Mouse (Mus musculus) c-Kit-positive CD71-positive TER-119-positive erythroid progenitor cells, embryonic 14.5 days (primary cell): ENCODE results near the gene Srxn1.

Source experiments
- DNase-seq: peaks from one replicate; pipeline ENCODE4 v3.0.0-alpha.2; 2013; ENCODE audit warnings: low spot score

Gene Srxn1

DNA sequence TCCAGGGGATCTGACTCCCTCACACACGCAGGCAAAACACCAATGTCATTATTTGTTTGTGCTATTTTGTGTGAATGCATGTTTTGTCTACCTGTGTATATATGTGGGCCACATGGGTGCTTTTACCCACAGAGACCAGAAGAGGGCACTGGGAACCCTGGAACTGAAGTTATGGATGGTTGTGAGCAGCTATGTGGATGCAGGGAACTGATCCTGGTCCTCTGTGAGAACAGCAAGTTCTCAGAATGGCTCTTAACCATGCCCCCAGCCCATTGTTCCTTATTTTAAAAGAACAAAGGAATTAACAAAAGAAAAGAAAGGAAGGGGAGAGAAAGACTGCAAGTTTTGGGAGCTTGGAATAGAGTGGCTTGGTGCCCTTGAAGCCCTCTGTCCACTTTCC lies 54.2 kb downstream of the Srxn1 start:
- no peak for DNase-seq
